Mouse (Mus musculus): ENCODE measurements at regions not wholly inside any gene's neighbourhood (a gene's known extent, or its start where the extent isn't known, plus 50 kb on each side); places are given as distances from the start of the nearest gene placed in this dataset.

DNA sequence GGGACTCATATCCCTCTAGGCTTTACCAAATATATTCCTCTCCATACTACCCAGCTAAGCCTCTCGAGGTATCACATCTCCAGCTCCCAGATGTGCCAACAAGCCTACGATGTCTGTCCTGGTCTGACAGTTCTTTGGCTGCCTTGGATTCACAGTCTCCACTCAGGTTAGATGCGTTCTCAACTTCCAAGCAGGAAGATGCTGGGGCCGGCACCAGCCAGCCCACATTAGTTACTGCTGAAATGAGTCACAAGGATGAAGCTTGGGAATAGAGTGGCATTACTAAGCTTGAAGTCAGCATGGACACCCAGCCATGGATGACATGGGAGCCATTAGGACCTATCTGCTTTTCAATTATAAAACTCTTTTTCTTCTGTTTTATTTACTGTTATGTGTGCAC, 267.6 kb upstream of the Klf3 start:
- no peak for TF ChIP-seq GATA1 (IDR thresholded peaks at IDR 0.05; ENCODE audit: low read length)
- TF ChIP-seq TAL1 (IDR thresholded peaks at IDR 0.05; ENCODE audit: low read length): no peak

Measured in erythroblast, embryonic 14.5 days (primary cell).